Mouse (Mus musculus) retina, postnatal 1 day (tissue): Measurements from ENCODE around the gene Scg5.
A peak's percentile ranks its signal among the peaks of the same experiment; 100 is the strongest.

Source experiments
- DNase-seq: peaks from one replicate; pipeline ENCODE4 v3.0.0-alpha.2; 2012

The Scg5 gene

DNA sequence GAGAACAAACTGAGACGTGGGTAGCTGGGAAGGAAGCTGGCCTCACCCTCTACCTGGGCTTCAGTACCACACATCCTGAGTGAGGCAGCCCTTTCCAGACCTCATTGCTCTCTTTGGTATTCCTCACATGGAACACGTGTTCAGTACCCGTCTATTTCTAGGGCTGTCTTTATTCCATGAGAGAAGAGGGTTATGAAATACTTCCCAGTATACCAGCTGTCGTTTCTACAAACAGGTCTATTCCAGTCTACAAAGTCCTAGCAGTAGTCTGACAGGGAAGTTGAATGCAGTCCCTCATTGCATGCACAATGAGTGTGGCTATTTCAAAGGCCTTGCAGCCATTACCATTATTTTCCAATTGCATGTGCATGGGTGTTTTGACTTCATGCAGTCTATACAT lies 23.2 kb downstream of the Scg5 start:
- DNase-seq: no peak

DNA sequence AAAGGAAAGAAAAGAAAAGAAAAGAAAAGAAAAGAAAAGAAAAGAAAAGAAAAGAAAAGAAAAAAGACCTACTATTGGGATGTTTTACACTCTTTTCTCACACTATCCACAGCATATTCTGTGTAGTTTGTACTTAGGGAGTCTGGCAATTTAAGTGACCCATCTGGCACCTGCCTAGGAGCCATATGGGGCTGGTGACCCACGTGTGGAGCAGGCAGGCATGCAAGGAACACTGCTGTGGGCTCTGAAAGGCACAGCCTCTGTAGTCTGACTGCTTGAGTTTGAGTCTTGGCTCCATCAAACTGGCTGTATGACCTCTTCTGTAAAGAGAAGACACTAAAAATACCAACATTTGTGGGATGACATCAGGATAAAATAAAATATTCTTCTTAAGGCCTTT lies 25.2 kb downstream of the Scg5 start:
- no peak for DNase-seq

DNA sequence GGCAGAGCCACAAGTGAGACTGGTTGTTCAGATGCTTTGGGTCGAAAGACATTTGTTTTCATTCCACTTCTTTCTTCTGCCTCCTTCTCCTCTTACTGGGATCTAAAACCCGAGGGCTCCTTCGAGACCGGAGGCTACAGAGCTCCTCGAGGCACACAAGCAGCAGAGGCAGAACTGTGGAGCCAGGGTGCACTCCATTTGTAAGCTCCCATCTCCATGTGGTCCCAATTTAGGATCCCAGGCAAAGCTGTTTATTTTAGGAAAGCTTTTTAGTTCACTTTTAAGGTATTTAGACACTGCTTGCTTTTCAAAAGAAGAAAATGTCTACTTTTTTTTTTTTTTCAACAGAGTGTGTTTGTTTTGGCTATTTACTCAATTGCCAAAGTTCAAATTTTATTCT lies 28.1 kb downstream of the Scg5 start:
- no peak for DNase-seq

DNA sequence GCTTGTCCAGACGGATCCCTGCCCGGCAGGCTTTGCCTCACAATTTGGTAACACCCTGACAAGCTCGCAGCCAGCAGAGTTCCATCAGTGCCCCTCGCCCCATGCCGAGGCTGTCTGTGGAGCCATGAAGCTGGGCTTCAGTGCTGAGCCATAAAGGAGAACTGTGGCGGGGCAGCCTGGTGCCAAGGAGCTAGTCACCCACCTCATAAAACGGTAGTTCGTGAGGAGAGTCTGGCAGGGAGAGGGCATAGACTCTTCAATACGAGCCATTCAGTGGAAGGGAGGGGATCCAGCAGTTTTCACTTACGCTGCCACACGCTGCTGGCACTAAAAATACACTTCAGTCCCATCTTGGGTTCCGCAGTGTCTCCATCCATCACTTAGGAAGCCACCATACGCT lies 30.3 kb downstream of the Scg5 start:
- DNase-seq: no peak

DNA sequence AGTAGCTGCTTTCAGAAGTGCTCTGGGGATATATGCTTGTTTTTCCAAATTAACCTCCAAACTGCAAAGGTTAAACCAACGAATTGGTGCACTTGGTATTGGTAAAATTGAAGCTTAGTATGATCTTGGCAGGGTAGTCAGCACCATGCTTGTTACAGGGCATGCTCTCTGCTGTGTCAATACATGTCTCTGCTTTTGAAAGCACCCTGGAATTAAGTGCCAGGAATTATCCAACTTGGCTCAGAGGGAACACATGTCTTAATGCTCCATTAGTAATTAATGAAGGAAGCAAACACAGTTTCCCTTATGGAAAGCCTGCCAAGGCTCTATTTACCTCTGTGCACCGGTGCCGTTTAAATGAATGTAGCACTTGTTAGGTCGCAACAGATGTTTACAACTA lies 33.7 kb downstream of the Scg5 start:
- DNase-seq: no peak

DNA sequence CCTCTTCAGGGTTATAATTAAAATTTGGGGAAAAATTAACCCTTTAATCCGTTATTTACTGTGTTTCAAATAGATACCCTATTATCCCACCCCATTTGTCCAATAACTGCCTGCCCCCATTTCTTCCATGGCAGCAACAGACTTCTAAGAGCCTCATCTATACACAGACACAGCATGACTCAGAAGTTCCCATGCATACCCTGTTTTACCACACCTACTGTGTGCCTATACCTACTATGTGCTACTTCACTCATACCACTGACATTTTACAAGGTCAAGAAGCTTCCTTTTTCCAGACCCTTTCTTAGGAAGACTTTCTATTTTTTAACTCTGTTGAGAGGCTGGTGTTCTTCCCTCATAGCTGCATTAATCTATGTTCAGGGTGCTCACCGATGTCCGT lies 35.4 kb downstream of the Scg5 start:
- no peak for DNase-seq

DNA sequence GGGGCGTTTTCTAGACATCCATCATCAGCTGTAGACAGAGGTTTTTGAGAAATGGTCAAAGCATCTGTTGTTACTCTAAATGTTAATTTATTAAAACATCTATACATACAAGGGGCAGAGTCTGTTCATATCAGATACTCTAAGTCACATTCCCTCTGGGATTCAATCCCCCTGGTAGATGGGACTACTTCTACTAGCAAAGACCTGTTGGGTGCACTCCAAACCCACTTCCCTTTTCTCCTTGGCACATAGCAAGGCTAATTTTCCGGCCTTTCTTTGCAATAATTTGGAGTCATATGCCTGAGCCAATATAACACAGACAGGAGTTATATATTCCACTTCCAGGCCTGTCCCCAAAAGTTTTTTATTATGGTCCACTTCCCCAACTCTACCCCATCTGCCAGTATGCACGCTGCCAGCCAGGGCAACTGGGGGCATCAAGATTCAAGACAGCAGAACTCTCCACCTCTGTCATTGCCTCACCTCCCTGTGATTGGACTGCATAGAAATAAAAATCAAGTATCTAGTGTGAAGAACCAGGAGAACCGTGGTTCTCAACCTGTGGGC lies 40.0 kb downstream of the Scg5 start:
- no peak for DNase-seq

DNA sequence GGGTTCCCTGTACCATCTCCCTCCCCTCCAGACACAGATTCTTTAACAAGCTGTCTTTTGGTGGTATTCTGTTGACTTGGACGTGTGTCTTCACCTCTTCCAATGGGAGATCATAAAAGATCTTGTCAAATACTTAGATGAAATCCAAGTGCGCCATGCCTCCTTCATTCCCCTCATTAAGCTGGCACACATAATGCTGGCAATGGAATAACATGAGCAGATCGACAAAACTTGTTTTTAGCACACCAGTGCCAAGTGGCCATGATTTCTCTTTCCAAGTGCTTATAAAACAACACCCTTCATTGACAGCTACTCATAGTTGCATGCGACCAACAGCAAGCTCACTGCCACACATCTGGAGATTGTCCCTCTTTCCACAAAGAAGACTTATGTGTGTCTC lies 41.0 kb downstream of the Scg5 start:
- no peak for DNase-seq

DNA sequence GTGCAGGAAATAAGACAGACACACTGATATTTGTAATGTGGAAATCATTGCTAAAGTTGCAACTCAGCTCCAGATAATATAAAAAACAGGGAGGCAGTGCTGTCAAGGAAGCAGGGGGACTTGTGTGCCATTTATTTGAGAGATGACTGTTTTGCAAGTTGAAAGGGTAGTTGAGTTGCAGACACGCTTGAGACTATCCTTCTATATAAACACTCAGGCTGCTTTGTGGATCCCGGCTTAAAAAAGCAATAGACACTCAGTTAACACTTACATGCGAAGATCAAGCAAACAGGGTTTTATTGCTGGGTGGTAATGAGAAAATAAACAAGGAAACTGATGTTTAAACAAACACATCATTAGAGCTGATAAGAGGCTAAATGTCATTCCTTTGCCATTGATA lies 44.1 kb downstream of the Scg5 start:
- DNase-seq: no peak

DNA sequence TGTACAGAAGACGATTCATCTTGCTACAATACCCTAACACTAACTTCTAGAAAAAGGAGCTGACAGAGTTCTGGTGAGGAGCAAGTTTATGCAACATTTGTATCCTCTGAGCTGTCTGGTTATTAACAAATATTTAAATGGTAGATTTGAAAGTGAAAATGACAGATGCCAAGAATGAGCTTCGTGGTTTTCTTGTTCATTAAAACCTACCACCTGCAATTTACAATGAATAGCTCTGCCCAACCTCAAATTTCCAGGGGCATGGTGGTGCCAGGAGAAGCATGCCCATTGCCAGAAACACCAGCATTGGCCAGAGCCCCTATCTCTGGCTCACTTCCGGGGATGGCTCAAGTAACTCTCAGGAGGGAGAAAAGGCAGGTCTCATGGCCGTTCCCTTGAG lies 47.4 kb downstream of the Scg5 start:
- DNase-seq: no peak

DNA sequence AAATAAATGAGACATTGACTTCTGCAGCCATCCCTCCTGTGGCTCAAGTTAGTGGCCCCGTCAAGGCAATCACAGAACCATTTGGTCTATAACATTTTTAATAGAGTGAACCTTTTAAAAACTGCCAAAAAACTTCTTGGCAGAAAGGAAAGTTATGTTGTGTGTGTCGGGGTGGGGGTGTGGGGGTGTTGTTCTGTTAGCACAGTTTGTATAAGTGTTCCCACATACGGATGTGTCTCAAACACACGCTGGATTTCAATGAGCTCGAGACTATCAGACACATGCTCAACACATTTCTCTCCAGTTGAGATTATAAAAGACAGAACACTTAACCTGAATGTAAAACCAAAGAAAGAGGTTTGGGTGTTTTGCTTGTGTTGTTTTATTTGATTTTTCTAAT lies 47.8 kb downstream of the Scg5 start:
- DNase-seq: no peak

DNA sequence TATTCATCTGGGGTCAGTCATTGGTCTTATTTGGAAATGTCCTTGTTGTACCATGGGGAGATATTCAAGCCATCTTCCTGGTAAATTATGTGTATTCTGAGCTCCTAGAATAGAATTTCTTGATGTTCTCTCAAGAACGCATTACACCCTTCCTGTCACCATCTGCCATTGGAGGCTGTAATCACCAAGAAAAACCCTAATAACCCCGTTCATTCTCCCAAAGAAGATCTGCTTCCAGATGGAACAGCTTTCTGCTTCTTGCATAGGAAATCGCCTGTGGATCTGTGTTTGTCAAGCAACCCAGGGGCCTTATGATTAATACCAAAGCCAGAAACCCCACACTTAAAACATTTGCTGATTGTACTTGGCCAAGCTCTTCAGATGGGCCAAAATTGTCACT lies 49.6 kb downstream of the Scg5 start:
- DNase-seq: no peak

DNA sequence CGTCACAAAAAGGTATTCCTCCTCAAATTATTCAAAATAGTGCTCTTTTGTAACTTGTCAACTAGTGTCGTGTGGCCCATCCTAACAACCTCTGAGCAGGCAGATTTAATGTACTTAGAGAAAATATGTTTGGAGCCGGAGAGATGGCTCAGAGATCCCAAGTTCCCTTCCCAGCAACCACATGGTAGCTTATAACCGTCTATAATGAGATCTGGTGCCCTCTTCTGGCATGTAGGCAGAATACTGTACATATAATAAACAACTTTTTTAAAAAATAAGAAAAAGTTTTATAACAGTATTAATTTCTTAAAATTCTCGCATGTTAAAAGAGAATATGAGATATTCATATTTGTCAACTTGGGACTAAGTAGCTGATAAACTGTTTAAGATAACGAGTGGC lies 50.9 kb downstream of the Scg5 start:
- no peak for DNase-seq

DNA sequence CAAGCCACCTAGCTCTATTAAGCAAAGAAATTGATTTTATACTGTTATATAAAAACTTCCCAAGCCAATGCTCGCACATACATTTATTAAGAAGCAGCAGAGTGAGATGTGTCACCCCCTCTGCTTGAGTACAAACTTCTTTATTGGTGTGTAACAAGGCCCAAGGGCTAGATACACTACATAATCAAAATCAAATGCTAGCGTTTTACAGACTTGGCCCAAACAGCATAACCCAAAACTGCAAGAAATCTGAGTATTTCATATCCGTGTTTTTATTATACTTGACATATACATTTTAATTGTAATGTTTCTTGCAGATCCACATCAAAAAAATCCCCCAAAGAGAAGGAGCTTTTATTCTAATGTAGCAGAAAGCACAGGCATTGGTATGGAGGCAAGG lies 52.6 kb downstream of the Scg5 start:
- DNase-seq: no peak

DNA sequence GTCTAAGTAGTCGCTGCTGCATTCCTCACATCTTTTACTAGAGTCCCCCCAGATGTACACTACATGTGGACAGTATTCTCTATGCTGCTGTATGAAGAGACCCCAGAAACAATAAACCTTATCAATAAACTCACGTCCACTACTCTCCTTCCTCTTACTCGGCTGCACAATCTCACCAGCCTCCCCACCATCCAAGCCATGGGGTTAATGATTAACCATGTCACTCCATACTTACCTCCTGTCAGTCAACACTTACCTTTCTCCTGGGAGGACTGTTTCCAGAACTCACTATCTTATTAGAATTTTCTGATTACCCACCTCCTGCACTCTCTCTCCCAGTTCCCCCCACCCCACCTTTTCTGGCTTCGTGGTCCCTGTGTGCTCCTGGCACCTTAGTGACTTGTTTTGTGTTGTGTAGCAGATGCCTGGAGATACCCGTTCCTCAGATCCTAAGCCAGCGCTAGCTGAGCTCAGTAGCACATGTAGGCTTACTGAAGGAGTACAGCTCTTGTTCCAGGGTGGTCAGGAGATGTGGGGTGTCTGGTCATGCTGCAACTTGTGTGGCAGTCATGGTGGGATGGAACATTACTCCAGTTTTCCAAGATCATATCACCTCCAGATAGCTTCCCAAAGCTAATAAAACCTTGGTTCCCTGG lies 54.6 kb downstream of the Scg5 start:
- DNase-seq: no peak

DNA sequence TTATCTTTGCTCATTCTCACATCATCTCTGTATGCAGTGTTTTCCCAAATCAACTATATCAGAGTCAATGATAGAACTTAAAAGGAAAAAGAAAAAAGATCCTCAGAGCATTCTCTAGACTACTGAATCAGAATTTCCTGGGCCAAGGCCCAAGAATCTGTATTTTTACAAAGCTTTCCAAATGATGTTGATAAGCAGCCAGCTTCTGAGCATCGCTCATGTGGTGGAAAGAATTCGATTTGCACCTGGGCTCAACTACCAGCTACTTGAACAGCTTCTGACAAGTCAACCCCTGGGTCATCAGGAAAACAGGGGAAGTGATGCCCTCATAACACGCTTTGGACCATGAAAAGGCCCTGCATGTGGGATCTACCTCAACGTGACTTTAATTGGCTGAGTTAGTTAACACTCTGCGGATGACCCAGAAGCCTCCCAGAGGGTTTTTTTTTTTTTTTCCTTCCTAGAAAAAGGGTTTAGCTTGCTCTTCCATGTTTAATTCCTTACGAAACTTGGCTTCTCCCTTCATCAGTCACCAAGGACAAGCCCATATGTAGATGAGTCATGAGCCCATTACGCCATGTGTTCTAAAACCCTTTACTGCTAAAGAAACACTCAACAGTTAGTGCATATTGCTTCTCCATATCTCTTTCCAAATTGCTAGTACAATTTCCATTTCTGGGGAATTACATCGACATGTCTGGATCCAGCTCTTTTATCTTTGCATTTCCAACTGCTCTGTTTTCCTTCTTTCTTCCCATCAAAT lies 60.2 kb downstream of the Scg5 start:
- no peak for DNase-seq

DNA sequence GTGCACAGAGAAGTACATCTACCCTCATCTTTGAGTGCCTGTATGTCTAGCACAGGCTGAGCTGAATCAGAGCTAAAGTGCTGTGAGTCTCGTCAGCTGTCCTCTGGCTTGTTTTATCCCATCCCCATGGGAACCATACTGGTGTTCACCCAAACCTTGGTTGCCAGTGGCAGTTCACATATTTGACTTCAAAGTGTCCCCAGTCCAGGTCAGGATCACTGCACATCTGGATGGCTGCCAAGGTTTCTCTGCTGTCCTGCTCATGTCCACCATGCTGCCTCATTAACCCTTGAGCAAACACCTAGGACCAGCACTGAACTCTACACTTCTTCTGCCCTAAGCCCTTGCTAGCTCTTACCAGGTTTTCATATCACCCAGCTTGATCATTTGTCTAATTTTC lies 63.0 kb downstream of the Scg5 start:
- no peak for DNase-seq

DNA sequence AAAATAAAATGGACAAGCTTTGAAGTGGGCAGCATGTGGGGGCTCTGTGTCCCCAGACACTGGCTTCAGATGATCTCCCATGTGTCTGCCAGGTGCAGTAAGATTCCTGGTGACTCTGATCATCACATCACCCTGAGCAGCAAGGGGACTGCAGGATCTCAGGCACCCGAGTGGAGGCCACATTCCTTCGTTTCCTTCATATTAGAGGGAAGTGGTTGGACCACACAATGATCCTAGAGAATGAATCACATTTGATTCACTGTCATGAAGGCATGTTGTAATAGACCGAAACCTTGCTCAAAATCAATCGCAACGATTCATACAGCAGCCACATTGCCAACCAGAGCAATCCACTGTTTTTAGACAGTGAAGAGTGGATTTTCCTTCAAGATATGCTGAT lies 64.0 kb downstream of the Scg5 start:
- DNase-seq: no peak

DNA sequence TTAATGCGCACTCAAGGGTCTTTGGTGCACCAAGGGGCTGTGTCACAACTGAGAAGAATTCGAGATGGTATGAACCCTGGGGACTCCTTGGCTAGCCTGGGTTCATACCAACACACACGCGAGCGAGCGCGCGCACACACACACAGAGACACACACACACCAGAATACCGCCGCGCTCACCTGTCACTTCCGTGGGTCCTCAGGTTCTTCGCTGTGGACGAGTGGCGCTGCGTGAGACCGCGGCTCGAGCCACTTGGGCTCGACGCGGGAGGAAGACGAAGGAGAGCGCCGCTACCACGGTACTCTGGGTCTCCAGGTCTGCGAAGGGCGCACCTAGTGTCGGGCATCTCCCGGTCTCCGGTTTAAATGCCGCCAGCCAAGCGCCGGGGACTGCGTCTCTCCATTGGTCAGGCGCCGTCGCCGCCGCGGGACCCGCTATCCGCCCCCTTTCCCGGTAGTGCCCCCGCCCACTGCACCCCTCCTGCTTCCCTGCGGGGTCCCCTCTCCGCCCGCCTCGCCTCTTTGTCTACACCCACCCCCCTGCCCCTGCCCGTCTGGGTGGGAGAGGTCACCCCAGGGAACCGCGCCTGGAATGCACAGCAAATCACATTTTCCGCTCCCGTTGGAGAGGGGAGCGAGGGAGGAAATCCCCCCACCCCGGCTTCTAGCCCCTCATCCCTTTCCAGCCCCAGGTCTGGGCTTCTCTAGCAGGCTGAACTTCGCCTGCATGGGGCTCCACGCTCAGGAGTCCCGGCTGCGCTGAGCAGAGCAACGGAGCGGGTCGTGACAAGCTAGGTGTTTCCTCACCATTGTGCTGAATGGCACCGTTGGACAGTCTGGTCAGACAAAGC lies 70.4 kb downstream of the Scg5 start, which contains the start of gene Grem1:
Gene Grem1 (minus strand): TSS at position 336 of the 851 bp plus-strand sequence.
- peak; percentile 58 for DNase-seq

DNA sequence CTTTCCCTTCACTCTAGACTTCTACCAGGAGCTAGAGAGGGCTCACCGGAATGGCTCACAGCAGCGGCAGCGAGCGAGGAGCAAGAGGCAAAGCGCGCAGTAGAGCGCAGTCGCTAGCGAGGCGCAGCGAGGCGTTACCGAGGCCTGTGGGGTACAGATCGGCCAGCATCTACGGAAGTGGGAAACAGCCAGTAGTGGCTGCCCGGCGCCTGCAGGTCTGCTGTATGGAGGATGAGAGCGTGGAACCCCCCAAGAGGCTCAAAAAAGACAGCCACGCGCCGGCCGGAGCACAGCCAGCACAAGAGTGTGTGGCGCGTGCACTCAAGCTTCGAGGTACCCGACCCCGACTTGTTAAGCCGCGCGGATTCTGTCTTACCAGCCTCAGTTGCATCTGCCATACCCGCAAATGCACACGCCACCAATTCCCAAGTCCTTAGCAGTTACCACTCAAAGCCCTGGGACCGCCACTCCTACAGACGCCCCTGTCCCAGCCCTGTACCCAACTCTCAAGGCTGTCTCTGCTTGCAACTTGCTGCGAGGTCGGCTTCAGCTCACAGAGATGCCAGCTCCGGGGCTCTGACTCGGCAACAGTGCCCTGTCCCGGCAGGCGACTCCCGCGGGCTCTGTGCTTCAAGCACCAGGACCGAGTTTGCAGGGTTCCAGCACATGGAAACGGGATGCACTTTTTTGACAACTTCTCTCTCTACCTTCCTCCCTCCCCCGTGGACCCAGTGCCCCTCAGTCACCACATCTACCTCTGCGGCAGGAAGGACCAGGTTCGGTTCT lies 71.2 kb downstream of the Scg5 start:
- DNase-seq: peak; percentile 59

DNA sequence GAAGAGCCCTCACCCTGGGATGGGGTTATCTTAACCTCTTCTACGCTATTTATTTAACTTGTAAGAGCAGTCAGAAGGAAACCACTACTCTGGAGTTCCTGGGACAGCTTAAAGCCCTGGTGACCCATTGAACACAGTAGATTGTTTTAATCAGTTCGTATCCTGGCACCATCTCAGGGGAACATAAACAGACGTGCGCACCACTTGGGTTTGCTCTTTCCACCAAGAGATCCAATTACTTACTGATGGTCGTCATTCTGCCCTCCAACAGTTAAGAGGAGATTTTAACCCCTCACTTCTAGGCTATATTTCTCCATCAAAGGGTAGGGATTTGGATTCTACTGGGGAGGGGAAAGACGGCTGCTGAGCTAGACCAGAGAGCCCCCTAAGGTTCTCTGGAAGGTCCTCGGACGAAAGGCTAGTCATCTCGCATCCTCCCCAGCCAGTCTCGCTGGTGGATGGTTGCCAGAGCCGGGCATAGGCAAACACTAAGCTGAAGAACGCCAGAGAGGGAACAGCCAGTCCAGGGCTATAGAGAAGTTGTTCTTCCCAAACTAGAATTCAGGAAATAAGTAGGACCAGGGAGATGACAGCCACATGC lies 71.9 kb downstream of the Scg5 start:
- DNase-seq: peak; percentile 13

DNA sequence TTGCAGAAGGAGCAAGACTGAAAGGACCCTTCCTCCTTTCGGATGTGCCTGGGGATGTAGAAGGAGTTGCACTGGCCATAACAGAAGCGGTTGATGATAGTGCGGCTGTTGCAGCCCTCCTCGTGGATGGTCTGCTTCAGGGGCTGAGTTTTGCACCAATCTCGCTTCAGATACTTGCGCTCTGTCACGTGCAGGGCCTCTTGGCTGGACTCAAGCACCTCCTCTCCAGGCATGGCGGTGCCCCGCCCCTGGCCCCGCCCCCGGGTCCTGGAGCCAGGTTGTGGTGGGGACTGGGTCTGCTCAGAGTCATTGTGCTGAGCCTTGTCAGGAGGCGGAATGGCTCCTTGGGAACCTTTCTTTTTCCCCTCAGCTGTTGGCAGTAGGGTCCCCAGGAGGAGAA lies 79.2 kb downstream of the Scg5 start:
- no peak for DNase-seq
